Mouse (Mus musculus): Measurements from ENCODE around the gene Lamtor4.

DNA sequence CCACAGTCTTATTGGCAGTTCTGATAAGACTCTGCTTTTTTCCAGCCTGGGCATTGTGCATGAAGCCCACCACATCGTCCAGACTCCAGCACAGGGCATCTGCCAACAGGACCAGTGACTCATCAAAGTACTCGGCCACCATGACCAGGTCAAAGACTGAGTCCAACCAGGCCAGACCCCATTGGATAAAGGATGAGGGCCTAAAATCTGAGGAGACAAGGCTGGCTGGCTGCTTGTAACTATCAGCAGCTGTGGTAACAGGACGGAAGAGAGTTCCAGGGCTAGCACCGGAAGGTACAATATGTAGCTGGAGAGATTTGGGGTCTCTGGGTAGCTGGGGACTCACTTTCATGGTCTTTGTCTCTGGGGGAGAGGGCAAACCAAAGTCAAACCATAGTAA is 10.4 kb downstream of the Lamtor4 start:
- TF ChIP-seq POLR2A (IDR thresholded peaks at IDR 0.05; ENCODE audit: insufficient read length, low read depth), result no peak
- TF ChIP-seq TCF3 (IDR thresholded peaks at IDR 0.05; ENCODE audit: insufficient read length, low read depth), result no peak
- TF ChIP-seq SRF (IDR thresholded peaks at IDR 0.05; ENCODE audit: control insufficient read depth, insufficient read length, low read depth), result no peak
- TF ChIP-seq TCF12 (IDR thresholded peaks at IDR 0.05; ENCODE audit: insufficient read depth, poor library complexity, severe bottlenecking), result no peak
- no peak for TF ChIP-seq CEBPB (IDR thresholded peaks at IDR 0.05; ENCODE audit: insufficient read depth, poor library complexity, severe bottlenecking)
- TF ChIP-seq MAX (IDR thresholded peaks at IDR 0.05; ENCODE audit: low read depth), result no peak
- no peak for TF ChIP-seq USF1 (IDR thresholded peaks at IDR 0.05; ENCODE audit: low read depth)
- no peak for TF ChIP-seq E2F4 (IDR thresholded peaks at IDR 0.05; ENCODE audit: insufficient read depth)
- TF ChIP-seq REST (IDR thresholded peaks at IDR 0.05; ENCODE audit: insufficient read depth, insufficient read length), result no peak
- TF ChIP-seq MYOG (IDR thresholded peaks at IDR 0.05; ENCODE audit: control insufficient read depth in 1 of 3, insufficient read depth in 1 of 3, insufficient read length in 2 of 3, low read depth in 2 of 3), result no peak
- TF ChIP-seq POLR2AphosphoS2 (IDR thresholded peaks at IDR 0.05; ENCODE audit: insufficient read length, low read depth), result no peak
- no peak for TF ChIP-seq MYOD1 (IDR thresholded peaks at IDR 0.05; ENCODE audit: control insufficient read depth in 1 of 3, insufficient read length in 2 of 3, low read depth in 2 of 3)

Data from myocyte (in vitro differentiated cells).